Mouse (Mus musculus) hindbrain, embryonic 11.5 days (tissue): ENCODE measurements around the gene Col8a2. TPM values are rescaled to one million over a fixed set of nuclear protein-coding genes. Genes with fewer than 3 reads are reported as not detected.

Experiments used
- ATAC-seq: fragments of 200-750 bp; cut with Nextera tagmentation; 2 replicates; pipeline ENCODE4 v1.8.0; 2017; ENCODE audit warnings: mild to moderate bottlenecking, moderate TSS enrichment, moderate library complexity; ENCODE audit not compliant: low FRiP score
- DNase-seq: peaks from one replicate; pipeline ENCODE4 v3.0.0-alpha.2; 2015; ENCODE audit warnings: low spot score
- H3K27ac ChIP-seq: fragments of 300-500 bp; sonication (generic); 2 replicates; pipeline ENCODE4 v1.5.1; 2014; ENCODE audit warnings: mild to moderate bottlenecking, low read depth, low read length
- H3K27me3 ChIP-seq: fragments of 300-500 bp; sonication (generic); 2 replicates; pipeline ENCODE4 v1.6.1; 2014; ENCODE audit warnings: mild to moderate bottlenecking, low read length, moderate library complexity, mixed read lengths; ENCODE audit not compliant: control insufficient read depth, insufficient read depth
- H3K36me3 ChIP-seq: fragments of 300-500 bp; sonication (generic); 2 replicates; pipeline ENCODE4 v1.6.1; 2014; ENCODE audit warnings: mild to moderate bottlenecking, low read length, moderate library complexity, mixed read lengths; ENCODE audit not compliant: control insufficient read depth, insufficient read depth
- H3K4me1 ChIP-seq: fragments of 300-500 bp; sonication (generic); replicated peaks from 2 replicates; pipeline ENCODE4 v1.6.1; 2014; ENCODE audit warnings: low read length, mixed read lengths; ENCODE audit not compliant: control insufficient read depth, insufficient read depth
- H3K4me2 ChIP-seq: fragments of 300-500 bp; sonication (generic); replicated peaks from 2 replicates; pipeline ENCODE4 v1.6.1; 2014; ENCODE audit warnings: mild to moderate bottlenecking, low read depth, low read length
- H3K4me3 ChIP-seq: fragments of 300-500 bp; sonication (generic); 2 replicates; pipeline ENCODE4 v1.5.1; 2014; ENCODE audit warnings: low read depth, low read length
- H3K9ac ChIP-seq: fragments of 300-500 bp; sonication (generic); 2 replicates; pipeline ENCODE4 v1.6.1; 2014; ENCODE audit warnings: low read depth, low read length
- H3K9me3 ChIP-seq: fragments of 300-500 bp; sonication (generic); 2 replicates; pipeline ENCODE4 v1.6.1; 2016; ENCODE audit warnings: low read length; ENCODE audit not compliant: control insufficient read depth
- WGBS: fragments of 180-500 bp; shearing (Covaris S2); extraction: QIAGEN DNeasy Blood & Tissue Kit; methylation state at CpG from one replicate; pipeline ENCODE4 v1.1.7; 2014; 5-methylcytosine and 5-hydroxymethylcytosine counted together
- polyA plus RNA-seq: library from polyadenylated mRNA; unstranded; fragments of >200 nt; fragmentation: Nextera tagmentation; extraction: Ambion mirVana; gene quantifications from 2 replicates; pipeline ENCODE4 v1.2.1, GENCODE M21; 2014

The Col8a2 gene
- polyA plus RNA-seq, 1 experiment from 2014 or later = 17.4 TPM

DNA sequence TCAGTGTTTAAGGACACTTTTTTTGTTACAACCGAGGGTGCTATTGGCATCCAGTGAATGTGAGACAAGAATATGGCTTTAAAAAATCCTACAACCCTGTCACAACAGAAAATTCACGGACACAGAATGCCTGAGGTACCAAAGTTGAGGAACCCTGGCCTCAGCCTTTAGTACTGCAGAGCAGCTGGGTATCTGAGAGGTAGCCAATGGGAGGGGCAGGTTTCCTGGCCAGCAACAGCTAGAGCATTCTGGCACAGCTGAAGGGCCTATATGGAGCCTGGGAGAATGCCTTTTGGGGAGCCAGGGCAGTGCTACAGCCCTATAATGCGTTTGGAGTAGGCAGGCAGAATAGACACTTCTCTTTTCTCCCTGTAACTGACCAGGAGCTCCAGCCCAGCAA is 27.5 kb upstream of the Col8a2 start:
- Histone ChIP-seq H3K9ac (peak overlapping the region; percentile 31), H3K4me3 (no peak overlapping the region), H3K36me3 (no peaks in the 10 kb centered on the region), H3K9me3 (no peaks in the 10 kb centered on the region), H3K4me1 (peaks cover 32% of the 10 kb centered on the region), H3K27me3 (no peaks in the 10 kb centered on the region), H3K27ac (peak overlapping the region; percentile 80), H3K4me2 (peak overlapping the region; percentile 31; the same call in 1 of the 2 replicates)
- ATAC-seq (no peak), DNase-seq (no peak)
- WGBS = 32% methylated on average over 3 of the region's 3 CpGs

DNA sequence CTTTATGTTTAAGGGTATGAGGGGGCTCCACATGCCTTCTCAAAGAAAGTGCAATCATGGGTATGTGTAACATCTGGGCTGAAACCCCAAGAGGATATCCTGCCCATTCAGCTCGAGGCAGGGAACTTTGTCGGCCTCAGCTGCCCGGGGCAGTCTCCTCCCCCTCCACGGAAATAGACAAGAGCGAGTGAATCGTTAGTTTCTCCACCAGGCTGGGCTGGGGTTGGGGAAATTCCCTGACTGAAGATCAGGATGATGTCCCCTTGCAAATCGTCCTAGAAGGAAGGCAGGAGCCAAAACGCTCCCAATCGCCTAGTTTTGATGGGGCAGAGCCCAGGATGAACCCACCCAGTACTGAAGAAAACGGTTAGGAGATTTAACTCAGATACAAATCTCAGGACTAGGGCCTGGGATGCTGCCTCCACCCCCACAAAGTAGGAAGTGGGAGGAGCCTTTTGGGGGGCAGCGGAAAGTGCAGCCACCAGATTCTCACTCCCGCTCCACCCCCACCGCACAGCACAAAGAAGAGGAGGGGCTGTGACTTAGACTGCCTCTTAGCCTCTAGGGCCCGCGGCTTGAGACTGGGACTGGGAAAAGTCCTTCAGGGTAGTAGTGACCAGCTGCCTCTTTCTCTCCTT is 27.0 kb upstream of the Col8a2 start:
- Histone ChIP-seq H3K27me3 (no peaks in the 10 kb centered on the region), H3K4me2 (peak overlapping the region; percentile 31), H3K36me3 (no peaks in the 10 kb centered on the region), H3K4me3 (0 out of 2 replicates have a peak overlapping the region, but pooled peaks have one; percentile 10), H3K27ac (peak overlapping the region; percentile 80), H3K4me1 (peaks cover 26% of the 10 kb centered on the region), H3K9me3 (no peaks in the 10 kb centered on the region), H3K9ac (peak overlapping the region; percentile 37)
- WGBS = under 1% methylated on average over 15 of the region's 15 CpGs
- DNase-seq (peak; percentile 78), ATAC-seq (no peak)

DNA sequence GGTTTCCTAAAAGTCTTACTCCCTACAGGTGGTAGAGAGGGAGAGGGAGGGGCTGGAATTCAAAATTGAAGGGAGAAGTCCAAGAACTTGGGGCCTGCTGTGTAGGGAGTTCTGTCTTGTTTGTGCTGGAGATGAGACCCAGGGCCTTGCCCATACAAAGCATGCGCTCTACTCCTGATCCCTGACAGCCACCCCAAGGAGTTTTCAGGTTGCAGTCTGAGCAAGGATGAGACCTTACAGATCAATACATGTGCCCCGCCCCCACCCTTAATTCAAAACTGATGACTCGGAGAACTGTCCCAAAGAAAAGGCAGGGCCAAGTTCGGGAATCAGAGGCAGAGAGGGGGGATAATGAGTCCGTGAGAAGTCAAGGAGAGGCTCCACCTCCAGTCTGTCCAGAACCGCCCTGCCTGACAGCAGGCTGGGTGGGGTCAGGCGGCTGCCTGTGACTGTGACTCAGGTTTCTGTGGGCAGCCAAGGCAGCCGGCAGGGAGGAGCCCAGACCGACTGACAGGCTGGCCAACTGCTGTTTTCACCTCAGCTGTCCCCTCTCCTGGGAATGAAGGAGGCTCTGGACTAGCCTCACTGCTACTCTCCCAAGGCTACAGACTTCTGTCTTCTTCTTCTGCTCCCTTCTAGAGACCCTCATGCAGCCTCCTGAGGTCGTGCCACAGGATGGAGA is 25.9 kb upstream of the Col8a2 start:
- H3K27me3 ChIP-seq = no peaks in the 10 kb centered on the region
- ATAC-seq = no peak
- DNase-seq = no peak
- H3K9me3 ChIP-seq = no peaks in the 10 kb centered on the region
- H3K4me1 ChIP-seq = peaks cover 25% of the 10 kb centered on the region
- no peak overlapping the region for H3K4me3 ChIP-seq
- no peak overlapping the region for H3K9ac ChIP-seq
- peak overlapping the region; percentile 80 for H3K27ac ChIP-seq
- WGBS = 5% methylated on average over 10 of the region's 10 CpGs
- no peaks in the 10 kb centered on the region for H3K36me3 ChIP-seq
- 0 out of 2 replicates have a peak overlapping the region, but pooled peaks have one; percentile 31 for H3K4me2 ChIP-seq

DNA sequence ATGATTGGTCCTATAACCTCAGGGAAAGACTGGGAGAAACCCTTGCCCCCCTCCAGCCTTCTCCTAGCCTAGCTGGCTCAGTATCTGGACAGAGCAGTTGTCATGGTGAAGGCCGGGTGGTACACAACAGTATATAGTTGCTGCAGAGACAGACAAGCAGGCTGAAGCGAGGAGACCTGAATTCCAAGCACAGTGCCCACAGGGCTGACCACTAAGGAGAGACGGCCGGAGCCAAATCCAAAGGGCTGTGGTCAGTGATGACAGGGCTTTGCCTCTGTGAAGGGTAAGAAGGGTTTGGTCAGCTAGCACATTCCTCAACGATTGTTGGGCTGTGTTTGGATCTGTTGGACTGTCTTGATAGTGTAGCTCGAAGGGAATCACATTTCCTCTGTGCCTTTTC is 25.3 kb upstream of the Col8a2 start:
- ATAC-seq = no peak
- Histone ChIP-seq H3K27me3 (no peaks in the 10 kb centered on the region), H3K4me2 (no peak overlapping the region), H3K36me3 (no peaks in the 10 kb centered on the region), H3K9me3 (no peaks in the 10 kb centered on the region), H3K27ac (peak overlapping the region; percentile 61; the same call in 1 of the 2 replicates), H3K4me3 (no peak overlapping the region), H3K4me1 (peaks cover 25% of the 10 kb centered on the region), H3K9ac (no peak overlapping the region)
- 75% methylated on average over 6 of the region's 6 CpGs for WGBS
- DNase-seq = no peak

DNA sequence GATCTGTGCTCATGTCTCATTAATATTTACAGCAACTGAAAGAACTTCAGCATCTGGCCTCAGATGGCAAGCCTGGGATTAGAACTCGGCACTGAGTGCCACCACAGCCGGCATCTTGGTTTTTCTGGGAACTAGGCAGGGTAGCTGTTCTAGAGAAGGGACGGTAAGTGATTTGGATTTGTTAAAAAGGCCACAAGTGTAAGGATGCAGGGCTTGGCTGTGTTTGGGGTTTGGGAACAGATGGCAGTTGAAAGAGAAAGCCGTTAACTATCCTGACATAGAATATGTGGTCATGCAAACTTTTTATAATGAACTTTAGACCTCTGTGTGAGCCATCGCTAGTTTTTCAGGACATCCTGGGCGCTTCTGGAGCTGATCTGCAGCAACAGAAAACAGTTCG is 24.9 kb upstream of the Col8a2 start:
- ATAC-seq = no peak
- no peak overlapping the region for H3K27ac ChIP-seq
- peaks cover 25% of the 10 kb centered on the region for H3K4me1 ChIP-seq
- no peaks in the 10 kb centered on the region for H3K9me3 ChIP-seq
- no peak overlapping the region; the same call in 1 of the 2 replicates for H3K4me2 ChIP-seq
- no peaks in the 10 kb centered on the region for H3K36me3 ChIP-seq
- no peak for DNase-seq
- no peak overlapping the region for H3K9ac ChIP-seq
- WGBS = 51% methylated on average over 7 of the region's 7 CpGs
- no peak overlapping the region; the same call in 1 of the 2 replicates for H3K4me3 ChIP-seq
- no peaks in the 10 kb centered on the region for H3K27me3 ChIP-seq

DNA sequence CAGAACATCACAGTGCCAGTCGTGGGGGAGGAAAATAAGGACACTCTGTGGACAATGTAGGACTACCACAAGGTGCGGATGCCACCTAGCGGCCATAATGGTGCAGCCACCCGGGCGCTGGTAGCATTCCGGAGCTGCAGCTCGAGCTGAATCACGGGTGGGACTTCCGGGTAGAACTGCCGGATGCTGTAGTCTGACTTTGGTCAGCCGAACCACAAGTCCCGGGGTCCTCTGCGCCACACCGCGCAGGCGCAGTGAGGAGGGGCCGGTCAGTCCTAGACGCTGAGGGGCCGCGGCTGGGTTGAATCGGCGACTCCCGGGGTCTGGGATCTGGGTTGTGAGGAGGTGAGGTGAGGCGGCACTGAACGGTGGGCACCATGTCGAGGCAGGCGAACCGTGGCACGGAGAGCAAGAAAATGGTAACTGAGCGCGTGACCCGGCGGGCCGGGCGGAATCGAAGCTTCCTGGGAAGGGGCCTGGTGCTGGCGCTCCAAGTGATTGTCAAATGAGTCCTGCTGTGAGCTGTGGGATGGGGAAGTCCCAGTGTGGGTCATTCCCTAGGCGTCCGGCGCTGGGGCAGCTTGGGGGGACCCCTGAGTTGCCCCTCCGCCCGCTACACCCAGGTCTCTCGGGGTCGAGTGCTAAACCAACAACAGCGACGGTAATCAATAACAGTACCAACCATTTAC is 24.3 kb upstream of the Col8a2 start, which contains the start of gene Trappc3:
TSS of gene Trappc3 (plus strand) at position 207 of the 689 bp plus-strand sequence.
- Histone ChIP-seq H3K27me3 (no peaks in the 10 kb centered on the region), H3K9ac (peak within 1 kb of the TSS; percentile 87), H3K4me2 (peak within 1 kb of the TSS; percentile 79), H3K27ac (peak within 1 kb of the TSS; percentile 61; the same call in 1 of the 2 replicates), H3K9me3 (no peaks in the 10 kb centered on the region), H3K36me3 (no peaks in the 10 kb centered on the region), H3K4me3 (peak within 1 kb of the TSS; percentile 81), H3K4me1 (peaks cover 22% of the 10 kb centered on the region)
- DNase-seq (peak; percentile 99), ATAC-seq (peak; percentile 92)
- WGBS = under 1% methylated on average over 46 of the region's 46 CpGs

DNA sequence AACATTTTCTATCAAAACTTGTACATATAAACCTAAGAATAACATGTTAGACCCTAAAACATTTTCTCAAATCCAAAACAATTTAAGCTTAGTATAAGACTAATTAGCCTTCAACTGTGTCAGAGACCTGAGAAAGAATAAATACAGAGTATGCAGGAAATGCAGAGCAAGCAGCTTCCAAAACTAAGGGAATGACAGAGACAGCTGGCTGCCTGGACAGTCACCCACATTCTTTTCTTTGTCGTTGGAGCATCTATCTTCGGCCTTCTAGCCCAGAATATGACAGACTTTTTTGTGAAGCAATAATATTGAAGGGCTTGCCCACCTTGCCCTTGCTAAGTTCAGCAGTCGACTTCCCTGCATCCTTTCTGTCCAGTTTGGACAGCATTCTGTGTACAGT is 17.3 kb upstream of the Col8a2 start:
- Histone ChIP-seq H3K27me3 (no peaks in the 10 kb centered on the region), H3K4me2 (no peak overlapping the region), H3K4me1 (no peaks in the 10 kb centered on the region), H3K27ac (no peak overlapping the region), H3K36me3 (no peaks in the 10 kb centered on the region), H3K9me3 (no peaks in the 10 kb centered on the region), H3K9ac (no peak overlapping the region), H3K4me3 (no peak overlapping the region)
- DNase-seq (no peak), ATAC-seq (no peak)
- WGBS = 79% methylated on average over 3 of the region's 3 CpGs

DNA sequence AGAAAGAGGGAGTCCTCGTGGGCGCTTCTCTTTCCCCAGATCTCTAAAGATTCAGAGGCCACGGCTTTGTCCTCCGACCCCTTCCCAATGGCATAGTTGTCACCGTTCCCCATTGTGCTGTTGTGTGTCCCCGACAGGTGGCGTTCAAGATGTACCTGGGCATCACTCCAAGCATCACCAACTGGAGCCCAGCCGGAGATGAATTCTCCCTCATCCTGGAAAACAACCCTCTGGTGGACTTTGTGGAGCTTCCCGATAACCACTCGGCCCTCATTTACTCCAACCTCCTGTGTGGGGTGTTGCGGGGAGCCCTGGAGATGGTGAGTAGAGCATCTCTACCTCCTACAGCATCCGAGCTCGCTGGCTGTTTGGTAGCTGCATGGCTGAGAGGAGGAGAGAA is 12.8 kb upstream of the Col8a2 start:
- Histone ChIP-seq H3K27me3 (no peaks in the 10 kb centered on the region), H3K36me3 (no peaks in the 10 kb centered on the region), H3K4me3 (no peak overlapping the region), H3K4me2 (no peak overlapping the region), H3K9ac (no peak overlapping the region), H3K27ac (no peak overlapping the region), H3K4me1 (no peaks in the 10 kb centered on the region), H3K9me3 (no peaks in the 10 kb centered on the region)
- DNase-seq (no peak), ATAC-seq (no peak)
- 73% methylated on average over 13 of the region's 13 CpGs for WGBS
